Mouse (Mus musculus) heart, postnatal 0 days (tissue): ENCODE results near the gene Filip1l. TPM values are rescaled to one million over a fixed set of nuclear protein-coding genes. Genes with fewer than 3 reads are reported as not detected.

Experiments used
- ATAC-seq: fragments of 200-750 bp; cut with Nextera tagmentation; 2 replicates; pipeline ENCODE4 v1.8.0; 2017; ENCODE audit warnings: low read depth, moderate number of reproducible peaks, moderate library complexity; ENCODE audit not compliant: insufficient read depth
- DNase-seq: peaks from one replicate; pipeline ENCODE4 v3.0.0-alpha.2; 2016; ENCODE audit warnings: low spot score
- H3K27ac ChIP-seq: fragments of 300-500 bp; sonication (generic); 2 replicates; pipeline ENCODE4 v1.5.1; 2014; ENCODE audit warnings: low read depth, mild to moderate bottlenecking
- H3K27me3 ChIP-seq: fragments of 300-500 bp; sonication (generic); 2 replicates; pipeline ENCODE4 v1.6.1; 2014; ENCODE audit warnings: low read length, mixed read lengths; ENCODE audit not compliant: control insufficient read depth, insufficient read depth
- H3K36me3 ChIP-seq: fragments of 300-500 bp; sonication (generic); replicated peaks from 2 replicates; pipeline ENCODE4 v1.6.1; 2014; ENCODE audit warnings: low read length, mixed read lengths; ENCODE audit not compliant: control insufficient read depth, insufficient read depth
- H3K4me1 ChIP-seq: fragments of 300-500 bp; sonication (generic); 2 replicates; pipeline ENCODE4 v1.6.1; 2014; ENCODE audit warnings: antibody characterized with exemption; ENCODE audit not compliant: control insufficient read depth, insufficient read depth
- H3K4me2 ChIP-seq: fragments of 300-500 bp; sonication (generic); 2 replicates; pipeline ENCODE4 v1.6.1; 2014; ENCODE audit warnings: low read depth, mild to moderate bottlenecking, low read length, moderate library complexity
- H3K4me3 ChIP-seq: fragments of 300-500 bp; sonication (generic); 2 replicates; pipeline ENCODE4 v1.5.1; 2014; ENCODE audit warnings: low read depth, low read length
- H3K9ac ChIP-seq: fragments of 300-500 bp; sonication (generic); replicated peaks from 2 replicates; pipeline ENCODE4 v1.6.1; 2014; ENCODE audit warnings: low read depth, low read length, mixed read lengths
- H3K9me3 ChIP-seq: fragments of 300-500 bp; sonication (generic); replicated peaks from 2 replicates; pipeline ENCODE4 v1.6.1; 2016; ENCODE audit warnings: low read length; ENCODE audit not compliant: control insufficient read depth
- CTCF ChIP-seq: IDR thresholded peaks from 2 replicates; pipeline ENCODE4 v1.5.1; 2016; ENCODE audit warnings: antibody characterized with exemption, control low read depth, low read depth
- EP300 ChIP-seq: IDR thresholded peaks from 2 replicates; pipeline ENCODE4 v1.6.1; 2016; ENCODE audit warnings: antibody characterized with exemption, low read depth
- WGBS: fragments of 180-500 bp; shearing (Covaris S2); extraction: QIAGEN DNeasy Blood & Tissue Kit; methylation state at CpG from one replicate; pipeline ENCODE4 v1.1.7; 2014; 5-methylcytosine and 5-hydroxymethylcytosine counted together
- polyA plus RNA-seq: library from polyadenylated mRNA; unstranded; fragments of >200 nt; fragmentation: Nextera tagmentation; extraction: Ambion mirVana; gene quantifications from 2 replicates; pipeline ENCODE4 v1.2.1, GENCODE M21; 2015
- total RNA-seq: library from RNA; depleted of rRNA; stranded (reverse); fragments of >200 nt; gene quantifications from 2 replicates; pipeline ENCODE4 v1.2.3, GENCODE M21; 2014; ENCODE audit warnings: low replicate concordance

Filip1l gene
- total and polyA plus RNA-seq, 2 experiments from 2014 or later: 14.1 to 26.0 TPM

DNA sequence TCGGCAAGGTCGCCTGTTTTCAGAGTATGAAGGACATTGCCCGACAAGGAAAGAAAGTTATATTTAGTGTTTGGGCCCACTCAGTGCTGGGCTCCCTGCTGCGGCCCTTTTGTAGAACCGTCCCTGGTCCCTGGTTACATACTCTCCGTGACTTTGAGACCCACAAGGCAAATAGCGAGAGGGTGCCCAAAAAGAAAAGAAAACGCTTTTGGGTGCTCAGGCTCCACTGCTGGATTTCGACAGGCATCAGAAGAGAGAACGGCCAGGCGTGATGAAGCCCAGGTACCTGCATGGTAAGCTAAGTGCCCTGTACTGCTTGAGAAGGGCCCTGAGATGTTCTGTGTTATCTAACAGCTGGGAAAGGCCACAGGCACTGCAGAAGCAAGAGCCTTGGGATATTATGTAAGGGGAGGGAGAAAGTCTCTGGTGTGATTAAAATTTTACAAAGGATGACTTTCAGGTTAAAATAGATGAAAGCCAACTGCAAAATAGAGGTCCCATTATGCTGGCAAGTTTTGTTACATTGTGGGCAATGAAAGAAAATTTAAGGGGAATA, 351 bp downstream of the Filip1l start:
- Histone ChIP-seq H3K27me3 (no peaks in the 10 kb centered on the region), H3K27ac (peak overlapping the region; percentile 94), H3K4me1 (0 out of 2 replicates have a peak, but pooled peaks cover 17% of the 10 kb centered on the region), H3K9ac (peak overlapping the region; percentile 63), H3K4me3 (peak overlapping the region; percentile 47), H3K4me2 (peak overlapping the region; percentile 69), H3K36me3 (no peaks in the 10 kb centered on the region; the same call in 1 of the 2 replicates), H3K9me3 (no peaks in the 10 kb centered on the region)
- ATAC-seq: peak; percentile 34
- TF ChIP-seq EP300 (no peak), CTCF (no peak)
- no peak for DNase-seq
- WGBS: 28% methylated on average over 11 of the region's 11 CpGs

DNA sequence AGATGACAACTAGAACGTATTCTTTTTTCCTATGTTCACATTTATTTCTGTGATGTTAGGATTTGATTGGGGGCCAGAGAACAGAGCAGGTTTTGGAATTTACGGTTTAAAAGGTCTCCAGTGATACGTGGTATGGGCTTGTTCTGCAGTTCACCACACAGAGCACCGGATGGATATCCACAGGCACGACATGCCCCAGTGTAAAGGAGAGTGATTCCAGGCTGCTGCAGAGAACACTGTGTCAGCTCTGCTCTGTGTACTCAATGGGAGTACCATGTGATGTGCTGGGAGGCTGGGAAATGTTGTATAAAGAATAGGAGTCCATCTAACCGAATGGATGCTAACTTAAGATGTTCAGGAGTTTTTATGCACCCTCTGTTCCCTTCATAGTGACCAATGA, 1.0 kb downstream of the Filip1l start:
- Histone ChIP-seq H3K9ac (peak overlapping the region; percentile 63; the same call in 1 of the 2 replicates), H3K4me3 (peak overlapping the region; percentile 47), H3K27me3 (no peaks in the 10 kb centered on the region), H3K4me1 (0 out of 2 replicates have a peak, but pooled peaks cover 17% of the 10 kb centered on the region), H3K9me3 (no peaks in the 10 kb centered on the region), H3K27ac (peak overlapping the region; percentile 94), H3K36me3 (no peaks in the 10 kb centered on the region; the same call in 1 of the 2 replicates), H3K4me2 (peak overlapping the region; percentile 69)
- ATAC-seq (peak; percentile 73), DNase-seq (peak; percentile 54)
- TF ChIP-seq EP300 (no peak), CTCF (no peak)
- 36% methylated on average over 6 of the region's 6 CpGs for WGBS

DNA sequence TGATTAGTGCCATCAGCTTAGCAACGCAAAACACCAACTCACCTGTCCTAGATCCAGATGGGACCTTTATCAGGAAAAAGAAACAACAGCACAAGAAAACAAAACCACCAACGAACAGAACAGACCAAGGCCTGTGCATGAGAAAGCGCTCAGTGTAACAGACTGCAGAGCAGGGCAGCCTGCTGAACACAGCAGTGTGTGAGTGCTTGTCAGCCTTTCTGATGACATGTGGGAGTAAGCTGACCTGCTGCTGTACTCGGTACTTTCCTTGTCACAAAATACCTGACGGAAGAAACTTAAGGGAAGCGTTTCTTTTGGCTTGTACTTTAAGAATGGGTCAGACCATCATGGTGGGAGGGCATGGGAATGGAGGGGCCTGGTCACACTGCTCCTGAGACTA, 3.6 kb downstream of the Filip1l start:
- TF ChIP-seq EP300 (no peak), CTCF (no peak)
- Histone ChIP-seq H3K27me3 (no peaks in the 10 kb centered on the region), H3K4me3 (no peak overlapping the region), H3K36me3 (no peaks in the 10 kb centered on the region), H3K4me2 (peak overlapping the region; percentile 23), H3K9ac (no peak overlapping the region; the same call in 1 of the 2 replicates), H3K9me3 (no peaks in the 10 kb centered on the region), H3K4me1 (0 out of 2 replicates have a peak, but pooled peaks cover 10% of the 10 kb centered on the region), H3K27ac (peak overlapping the region; percentile 77)
- no peak for DNase-seq
- ATAC-seq: peak; percentile 47; the same call in 1 of the 2 replicates
- 30% methylated on average over 6 of the region's 6 CpGs for WGBS

GRCm38 (mm10) chr16:57357011-57357410, 4.1 kb downstream of the Filip1l start:
- ATAC-seq (peak; percentile 83), DNase-seq (peak; percentile 83)
- Histone ChIP-seq H3K27me3 (no peaks in the 10 kb centered on the region), H3K4me3 (no peak overlapping the region), H3K27ac (peak overlapping the region; percentile 77), H3K36me3 (no peaks in the 10 kb centered on the region), H3K9me3 (no peaks in the 10 kb centered on the region), H3K9ac (no peak overlapping the region), H3K4me2 (peak overlapping the region; percentile 23; the same call in 1 of the 2 replicates), H3K4me1 (0 out of 2 replicates have a peak, but pooled peaks cover 10% of the 10 kb centered on the region)
- TF ChIP-seq EP300 (0 out of 2 replicates have a peak, but pooled peaks have one; percentile 26), CTCF (no peak)
- WGBS: 40% methylated on average over 6 of the region's 6 CpGs

GRCm38 (mm10) chr16:57359251-57359650, 6.4 kb downstream of the Filip1l start:
- TF ChIP-seq CTCF (no peak), EP300 (no peak)
- Histone ChIP-seq H3K4me2 (no peak overlapping the region), H3K4me1 (peaks cover 25% of the 10 kb centered on the region; the same call in 1 of the 2 replicates), H3K27ac (no peak overlapping the region), H3K4me3 (no peak overlapping the region), H3K27me3 (no peaks in the 10 kb centered on the region), H3K9me3 (no peaks in the 10 kb centered on the region), H3K9ac (no peak overlapping the region), H3K36me3 (no peaks in the 10 kb centered on the region)
- ATAC-seq (no peak), DNase-seq (no peak)
- WGBS: 88% methylated on average over 10 of the region's 10 CpGs
